Mouse (Mus musculus) cerebellum, adult 2 months (tissue): ENCODE results near the gene Spast.

Experiments used
- CTCF ChIP-seq: fragments of 200-500 bp; IDR thresholded peaks from 2 replicates; pipeline ENCODE4 v1.5.1; 2011; ENCODE audit warnings: low read depth, mild to moderate bottlenecking, control low read depth, low read length, moderate library complexity, borderline replicate concordance; ENCODE audit not compliant: insufficient read depth
- POLR2A ChIP-seq: fragments of 200-500 bp; IDR thresholded peaks from 2 replicates; pipeline ENCODE4 v1.6.1; 2011; ENCODE audit warnings: low read length, control low read depth, borderline replicate concordance; ENCODE audit not compliant: insufficient read depth

DNA sequence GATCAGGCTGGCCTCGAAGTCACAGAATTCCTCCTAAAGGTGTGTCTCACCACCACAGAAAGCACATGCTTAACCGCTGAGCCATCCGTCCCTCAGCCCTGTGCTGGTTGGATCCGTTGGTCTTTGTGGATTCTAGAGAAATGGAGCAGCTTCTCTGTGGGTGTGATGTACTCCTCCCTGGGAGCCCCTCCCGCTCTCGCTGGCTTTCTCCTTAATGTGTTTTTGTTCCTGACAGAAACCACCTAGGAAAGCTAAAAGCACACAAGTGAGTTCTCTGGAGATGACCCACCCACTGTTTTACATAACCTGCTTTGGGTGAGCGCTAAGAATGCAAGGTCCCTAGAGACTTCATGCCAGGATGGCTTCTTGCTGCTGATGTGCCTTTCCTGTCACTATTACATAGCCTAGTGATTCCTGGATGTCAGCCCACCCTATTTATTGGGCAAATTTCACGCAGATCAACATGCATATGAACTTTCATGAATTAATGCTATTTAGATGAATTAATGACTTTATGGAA lies 78.1 kb downstream of the Spast start:
- no peak for TF ChIP-seq CTCF
- TF ChIP-seq POLR2A = no peak
